Mouse (Mus musculus) limb, embryonic 10.5 days (tissue): ENCODE results near the gene Slc12a8. TPM values are rescaled to one million over a fixed set of nuclear protein-coding genes. Genes with fewer than 3 reads are reported as not detected.

ENCODE experiments used
- DNase-seq: peaks from one replicate; pipeline ENCODE4 v3.0.0-alpha.2; 2017; ENCODE audit warnings: low spot score
- H3K27ac ChIP-seq: fragments of 300-500 bp; sonication (generic); 2 replicates; pipeline ENCODE4 v1.5.1; 2016; ENCODE audit warnings: mild to moderate bottlenecking
- H3K27me3 ChIP-seq: fragments of 300-500 bp; sonication (generic); 2 replicates; pipeline ENCODE4 v1.6.1; 2016; ENCODE audit warnings: low read depth, mild to moderate bottlenecking; ENCODE audit not compliant: poor library complexity, severe bottlenecking
- H3K36me3 ChIP-seq: fragments of 300-500 bp; sonication (generic); 2 replicates; pipeline ENCODE4 v1.6.1; 2016; ENCODE audit warnings: mild to moderate bottlenecking, moderate library complexity
- H3K4me1 ChIP-seq: fragments of 300-500 bp; sonication (generic); 2 replicates; pipeline ENCODE4 v1.6.1; 2016
- H3K4me3 ChIP-seq: fragments of 300-500 bp; sonication (generic); 2 replicates; pipeline ENCODE4 v1.5.1; 2016; ENCODE audit warnings: mild to moderate bottlenecking, moderate library complexity
- H3K9me3 ChIP-seq: fragments of 300-500 bp; sonication (generic); replicated peaks from 2 replicates; pipeline ENCODE4 v1.6.1; 2016; ENCODE audit warnings: mild to moderate bottlenecking
- WGBS: fragments of 180-500 bp; shearing (Covaris S2); methylation state at CpG from one replicate; pipeline ENCODE4 v1.1.7; 2016; 5-methylcytosine and 5-hydroxymethylcytosine counted together
- polyA plus RNA-seq: library from polyadenylated mRNA; unstranded; fragments of >200 nt; fragmentation: Nextera tagmentation; extraction: Ambion mirVana; gene quantifications from 2 replicates; pipeline ENCODE4 v1.2.1, GENCODE M21; 2016

Gene Slc12a8
- polyA plus RNA-seq, 1 experiment from 2014 or later = 0.60 TPM

DNA sequence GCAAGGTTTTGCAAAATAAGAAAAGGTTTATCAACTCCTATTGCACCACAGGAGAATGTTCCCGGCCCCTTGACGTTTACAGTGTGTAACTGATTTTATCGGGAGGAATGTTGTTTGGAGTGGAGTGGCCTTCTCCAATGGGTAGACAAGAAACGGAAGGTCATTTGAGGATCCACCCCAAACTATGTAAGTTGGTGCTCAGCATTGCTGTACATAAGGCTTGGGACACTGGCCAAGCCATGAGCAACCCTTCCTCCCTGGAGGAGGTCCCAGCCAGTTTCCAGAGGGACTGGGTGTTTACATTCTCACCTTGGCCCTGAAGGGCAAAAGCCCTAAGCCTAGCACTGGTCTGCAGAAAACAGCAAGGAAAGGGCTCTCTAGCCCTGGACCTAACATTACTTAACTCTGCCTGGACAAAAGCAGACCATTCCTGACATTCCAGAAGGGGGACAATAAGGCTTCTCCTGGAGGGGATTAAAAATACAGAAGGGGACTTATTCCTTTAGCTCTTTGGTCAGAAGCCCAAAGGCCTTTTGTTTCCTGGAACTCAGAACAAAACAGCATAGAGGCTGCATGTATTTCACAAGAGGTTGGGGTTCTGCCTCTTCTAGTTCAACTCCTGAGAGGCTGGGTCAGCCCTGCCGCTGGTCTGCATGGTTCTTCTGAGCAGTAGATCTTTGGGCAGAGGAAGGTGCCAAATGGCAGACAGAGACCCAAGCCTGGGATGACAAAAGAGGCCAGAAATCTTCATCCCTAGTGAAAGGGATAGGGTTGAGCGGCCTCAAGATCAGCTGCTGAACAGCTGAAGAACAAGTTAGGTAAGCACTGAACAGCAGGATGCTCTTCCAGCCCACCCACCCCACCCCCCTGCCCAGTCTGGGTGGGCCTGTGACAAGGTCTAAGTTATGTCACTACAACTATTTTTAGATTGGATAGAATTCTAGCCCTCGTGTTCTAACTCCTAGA lies 159.5 kb downstream of the Slc12a8 start:
- no peaks in the 10 kb centered on the region for H3K36me3 ChIP-seq
- no peak overlapping the region for H3K4me3 ChIP-seq
- H3K9me3 ChIP-seq = no peaks in the 10 kb centered on the region
- peaks cover 5% of the 10 kb centered on the region for H3K4me1 ChIP-seq
- WGBS = 81% methylated on average over 7 of the region's 7 CpGs
- no peak overlapping the region for H3K27ac ChIP-seq
- DNase-seq = no peak
- no peaks in the 10 kb centered on the region for H3K27me3 ChIP-seq

DNA sequence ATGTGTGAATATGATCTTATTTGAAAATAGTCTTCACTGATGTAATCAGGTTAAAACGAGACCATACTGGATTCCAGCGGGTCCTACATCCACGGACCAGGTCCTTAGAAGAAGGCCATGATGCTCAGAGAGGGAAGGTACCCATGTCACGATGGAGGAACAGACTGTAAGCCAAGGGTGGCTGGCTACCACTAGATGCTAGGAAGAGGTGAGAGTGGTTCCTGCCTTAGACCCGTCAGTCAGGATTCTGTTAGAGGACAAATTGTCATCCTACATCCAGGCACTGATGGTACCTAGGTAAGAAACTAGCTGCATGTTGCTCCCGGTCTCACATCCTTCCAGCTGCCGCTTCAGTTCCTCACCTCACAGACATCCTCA lies 160.2 kb downstream of the Slc12a8 start:
- 93% methylated on average over 7 of the region's 7 CpGs for WGBS
- Histone ChIP-seq H3K27ac (no peak overlapping the region), H3K4me1 (peaks cover 5% of the 10 kb centered on the region), H3K36me3 (no peaks in the 10 kb centered on the region), H3K4me3 (no peak overlapping the region), H3K27me3 (no peaks in the 10 kb centered on the region), H3K9me3 (no peaks in the 10 kb centered on the region)
- DNase-seq = no peak

DNA sequence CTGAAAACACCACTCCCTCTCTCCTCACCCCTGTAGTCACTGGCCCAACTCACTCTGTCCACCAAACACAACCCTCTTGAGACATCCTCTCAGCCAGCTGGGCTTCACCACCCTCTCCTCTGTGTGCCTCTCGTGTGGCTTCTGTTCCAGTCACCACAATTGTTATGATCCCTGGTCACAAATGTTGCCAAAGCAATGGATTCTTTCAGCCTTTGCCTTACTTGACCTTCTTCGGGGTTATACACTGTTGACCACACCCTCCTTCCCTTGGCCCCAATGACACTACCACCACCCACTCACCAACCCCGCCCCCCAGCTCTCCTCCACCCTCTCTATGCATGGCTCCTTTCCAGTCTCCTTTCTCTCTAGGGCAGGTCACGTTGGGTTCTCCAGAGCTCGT lies 160.8 kb downstream of the Slc12a8 start:
- WGBS = 86% methylated on average over 5 of the region's 5 CpGs
- Histone ChIP-seq H3K36me3 (no peaks in the 10 kb centered on the region), H3K4me1 (peaks cover 5% of the 10 kb centered on the region), H3K4me3 (no peak overlapping the region), H3K27ac (no peak overlapping the region), H3K9me3 (no peaks in the 10 kb centered on the region), H3K27me3 (0 out of 2 replicates have a peak, but pooled peaks cover 2% of the 10 kb centered on the region)
- no peak for DNase-seq

DNA sequence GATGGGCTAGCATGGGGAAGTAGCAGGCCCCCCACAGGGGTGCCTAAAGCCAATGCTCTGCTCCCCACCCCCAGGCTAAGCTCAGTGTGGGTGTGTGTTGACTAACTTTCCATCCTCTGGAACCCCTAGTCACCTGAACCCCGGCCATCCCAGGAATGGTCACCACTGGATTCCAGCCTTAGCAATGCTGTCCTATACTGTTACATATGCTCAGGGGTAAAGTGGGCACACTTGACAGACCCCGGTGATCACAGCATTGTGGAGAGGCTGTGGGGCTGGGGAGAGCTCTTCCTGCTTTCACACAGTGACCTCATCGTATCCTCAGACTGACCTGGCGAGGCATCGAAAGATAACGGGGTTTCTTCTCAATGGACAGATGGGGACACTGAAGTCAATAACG lies 163.1 kb downstream of the Slc12a8 start:
- peaks cover 15% of the 10 kb centered on the region for H3K4me1 ChIP-seq
- no peaks in the 10 kb centered on the region for H3K9me3 ChIP-seq
- no peak overlapping the region for H3K27ac ChIP-seq
- no peak overlapping the region for H3K4me3 ChIP-seq
- 0 out of 2 replicates have a peak, but pooled peaks cover 7% of the 10 kb centered on the region for H3K27me3 ChIP-seq
- whole genome bisulfite sequencing = 96% methylated on average over 7 of the region's 7 CpGs
- H3K36me3 ChIP-seq = no peaks in the 10 kb centered on the region
- no peak for DNase-seq

DNA sequence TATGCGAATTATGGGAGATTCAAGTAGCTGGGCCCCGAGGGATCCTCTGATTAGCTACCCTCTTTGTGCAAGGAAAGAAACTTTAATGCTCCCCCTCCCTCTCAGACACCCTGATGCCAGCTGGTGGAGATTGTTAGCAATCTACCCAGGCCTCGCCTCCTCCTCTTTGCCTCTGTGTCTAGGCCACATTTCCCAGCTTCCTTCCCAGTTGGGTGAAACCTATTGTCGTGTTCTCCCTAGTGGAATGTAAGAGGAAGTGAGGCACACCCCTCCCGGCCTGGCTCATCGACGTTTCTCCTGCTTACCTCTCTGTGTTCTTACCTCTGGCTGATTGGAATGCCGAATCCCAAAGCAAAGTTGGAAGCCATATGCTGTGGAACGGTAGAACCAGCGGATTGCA lies 163.7 kb downstream of the Slc12a8 start:
- no peaks in the 10 kb centered on the region for H3K9me3 ChIP-seq
- no peak for DNase-seq
- H3K27me3 ChIP-seq = 0 out of 2 replicates have a peak, but pooled peaks cover 7% of the 10 kb centered on the region
- peaks cover 21% of the 10 kb centered on the region for H3K4me1 ChIP-seq
- no peak overlapping the region for H3K27ac ChIP-seq
- no peaks in the 10 kb centered on the region for H3K36me3 ChIP-seq
- 75% methylated on average over 10 of the region's 10 CpGs for WGBS
- H3K4me3 ChIP-seq = no peak overlapping the region

DNA sequence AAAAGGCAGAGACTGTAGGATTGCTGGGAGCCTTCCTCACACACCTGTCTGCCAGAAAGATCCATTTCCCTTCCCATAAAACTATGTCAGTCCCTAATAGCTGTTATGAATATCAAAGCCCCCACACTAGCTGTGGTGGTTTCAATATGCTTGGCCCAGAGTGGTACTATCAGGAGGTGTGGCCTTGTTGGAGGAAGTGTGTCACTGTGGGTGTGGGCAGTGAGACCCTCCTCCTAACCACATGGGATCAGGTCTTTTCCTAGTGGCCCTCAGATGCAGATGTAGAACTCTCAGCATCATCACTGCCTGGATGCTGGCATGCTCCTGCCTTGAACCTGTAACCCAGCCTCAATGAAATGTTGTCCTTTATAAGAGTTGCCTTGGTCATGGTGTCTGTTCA lies 164.5 kb downstream of the Slc12a8 start:
- no peak for DNase-seq
- Histone ChIP-seq H3K4me1 (peaks cover 29% of the 10 kb centered on the region), H3K9me3 (no peaks in the 10 kb centered on the region), H3K27ac (no peak overlapping the region), H3K27me3 (0 out of 2 replicates have a peak, but pooled peaks cover 11% of the 10 kb centered on the region), H3K4me3 (no peak overlapping the region), H3K36me3 (no peaks in the 10 kb centered on the region)

DNA sequence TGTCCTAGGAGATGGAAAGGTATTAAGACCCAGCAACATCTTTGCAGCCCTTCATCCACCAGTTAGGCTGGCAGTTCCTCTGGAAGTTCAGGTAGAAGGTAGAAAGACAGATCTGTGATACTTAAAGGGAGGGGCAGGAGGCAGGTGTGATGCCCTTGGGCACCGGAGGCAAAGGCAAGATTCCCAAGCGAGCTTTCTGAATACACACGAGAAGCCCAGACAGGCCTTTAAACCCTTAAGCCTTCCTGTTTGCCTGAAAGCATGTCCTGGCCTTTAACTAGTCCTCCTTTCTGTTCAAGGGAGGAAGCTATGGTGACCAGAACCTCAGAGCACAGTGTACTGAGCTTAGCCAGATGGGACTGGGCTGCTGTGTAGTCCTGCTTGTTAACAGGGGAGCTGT lies 165.5 kb downstream of the Slc12a8 start:
- Histone ChIP-seq H3K4me1 (peaks cover 39% of the 10 kb centered on the region), H3K9me3 (no peaks in the 10 kb centered on the region), H3K27ac (no peak overlapping the region), H3K27me3 (0 out of 2 replicates have a peak, but pooled peaks cover 11% of the 10 kb centered on the region), H3K4me3 (no peak overlapping the region), H3K36me3 (no peaks in the 10 kb centered on the region)
- no peak for DNase-seq
- 86% methylated on average over 3 of the region's 3 CpGs for WGBS

DNA sequence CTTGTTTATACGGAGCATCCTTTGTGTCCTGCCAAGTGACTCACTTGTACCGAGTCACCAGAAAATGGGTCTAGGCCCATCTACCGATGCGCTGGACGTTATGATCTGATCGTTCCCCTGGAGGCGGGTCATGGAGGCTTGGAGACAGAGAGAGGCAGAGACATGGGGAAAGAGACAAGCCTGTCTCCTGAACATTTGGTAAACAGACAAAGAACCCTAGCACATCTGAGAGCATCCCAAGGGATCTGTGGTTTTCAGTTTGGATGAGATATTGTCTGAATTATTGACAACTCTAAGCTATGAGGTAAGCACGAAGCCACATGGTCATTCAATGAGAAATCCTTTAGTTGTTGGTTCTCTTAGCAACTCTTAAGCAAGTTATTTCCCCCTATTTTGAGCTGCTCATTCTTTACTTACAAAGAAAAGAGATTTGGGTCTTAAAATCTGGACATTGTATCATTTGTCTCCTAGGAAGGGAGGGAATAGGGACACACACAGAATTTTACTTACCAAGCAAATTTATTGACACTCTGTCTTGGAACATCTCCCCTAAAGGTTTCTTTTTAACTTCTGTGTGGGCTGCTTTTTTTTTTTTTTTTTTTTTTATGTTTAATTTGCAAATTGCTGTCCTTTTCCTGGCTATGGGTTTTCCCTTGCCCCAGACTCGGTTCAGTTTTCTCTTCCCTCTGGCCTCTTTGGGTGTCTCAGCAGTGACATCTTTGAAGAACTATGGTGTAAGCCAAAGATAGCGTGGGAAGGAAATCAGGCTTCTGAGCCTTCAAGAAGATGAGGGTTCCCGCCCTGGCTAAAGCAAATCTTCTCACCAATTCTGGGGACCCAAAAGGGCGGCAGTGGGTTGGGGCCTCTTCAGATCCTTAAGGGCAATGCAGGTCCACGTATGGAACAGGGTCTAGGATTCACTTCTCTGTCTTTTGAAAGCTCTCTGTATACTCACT lies 166.4 kb downstream of the Slc12a8 start:
- no peak for DNase-seq

DNA sequence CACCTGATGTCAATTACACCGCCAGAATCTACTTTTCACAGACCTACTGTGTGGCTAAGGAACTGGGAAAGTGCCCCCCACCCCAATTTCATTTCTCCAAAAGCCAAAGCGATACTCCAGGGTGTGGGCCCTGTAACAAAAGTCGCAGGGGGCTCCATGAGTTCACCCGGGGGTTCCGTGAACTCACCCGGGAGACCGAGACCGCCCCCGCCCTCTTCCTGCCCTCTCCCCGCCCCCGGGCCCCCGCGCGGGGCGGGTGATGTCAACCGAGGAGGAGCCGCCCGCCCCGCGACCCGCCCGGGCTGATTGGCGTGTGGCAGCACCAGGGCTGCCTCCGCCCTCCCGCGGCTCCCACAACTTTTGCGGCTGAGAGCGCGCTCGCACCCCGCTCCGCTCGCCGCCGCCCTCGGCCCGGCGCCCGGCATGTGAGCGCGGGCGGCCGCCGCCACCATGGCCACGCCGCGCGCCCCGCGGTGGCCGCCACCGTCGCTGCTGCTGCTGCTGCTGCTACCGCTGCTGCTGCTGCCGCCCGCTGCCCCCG lies 167.1 kb downstream of the Slc12a8 start, which contains the start of gene Heg1:
Heg1 (plus strand) TSS at position 209 of the 541 bp plus-strand sequence.
- WGBS = under 1% methylated on average over 57 of the region's 57 CpGs
- Histone ChIP-seq H3K27me3 (0 out of 2 replicates have a peak, but pooled peaks cover 11% of the 10 kb centered on the region), H3K4me3 (peak within 1 kb of the TSS; percentile 91), H3K9me3 (no peaks in the 10 kb centered on the region), H3K4me1 (peaks cover 48% of the 10 kb centered on the region), H3K36me3 (0 out of 2 replicates have a peak, but pooled peaks cover 3% of the 10 kb centered on the region), H3K27ac (peak within 1 kb of the TSS; percentile 95)
- DNase-seq = peak; percentile 79

More for the DNA sequence above, 166.4 kb downstream of the Slc12a8 start:
- Histone ChIP-seq H3K27me3 (0 out of 2 replicates have a peak, but pooled peaks cover 11% of the 10 kb centered on the region), H3K27ac (peak overlapping the region; percentile 95; the same call in 1 of the 2 replicates), H3K4me1 (peaks cover 47% of the 10 kb centered on the region), H3K4me3 (peak overlapping the region; percentile 91), H3K9me3 (no peaks in the 10 kb centered on the region), H3K36me3 (0 out of 2 replicates have a peak, but pooled peaks cover under 1% of the 10 kb centered on the region)
- 67% methylated on average over 13 of the region's 13 CpGs for WGBS

DNA sequence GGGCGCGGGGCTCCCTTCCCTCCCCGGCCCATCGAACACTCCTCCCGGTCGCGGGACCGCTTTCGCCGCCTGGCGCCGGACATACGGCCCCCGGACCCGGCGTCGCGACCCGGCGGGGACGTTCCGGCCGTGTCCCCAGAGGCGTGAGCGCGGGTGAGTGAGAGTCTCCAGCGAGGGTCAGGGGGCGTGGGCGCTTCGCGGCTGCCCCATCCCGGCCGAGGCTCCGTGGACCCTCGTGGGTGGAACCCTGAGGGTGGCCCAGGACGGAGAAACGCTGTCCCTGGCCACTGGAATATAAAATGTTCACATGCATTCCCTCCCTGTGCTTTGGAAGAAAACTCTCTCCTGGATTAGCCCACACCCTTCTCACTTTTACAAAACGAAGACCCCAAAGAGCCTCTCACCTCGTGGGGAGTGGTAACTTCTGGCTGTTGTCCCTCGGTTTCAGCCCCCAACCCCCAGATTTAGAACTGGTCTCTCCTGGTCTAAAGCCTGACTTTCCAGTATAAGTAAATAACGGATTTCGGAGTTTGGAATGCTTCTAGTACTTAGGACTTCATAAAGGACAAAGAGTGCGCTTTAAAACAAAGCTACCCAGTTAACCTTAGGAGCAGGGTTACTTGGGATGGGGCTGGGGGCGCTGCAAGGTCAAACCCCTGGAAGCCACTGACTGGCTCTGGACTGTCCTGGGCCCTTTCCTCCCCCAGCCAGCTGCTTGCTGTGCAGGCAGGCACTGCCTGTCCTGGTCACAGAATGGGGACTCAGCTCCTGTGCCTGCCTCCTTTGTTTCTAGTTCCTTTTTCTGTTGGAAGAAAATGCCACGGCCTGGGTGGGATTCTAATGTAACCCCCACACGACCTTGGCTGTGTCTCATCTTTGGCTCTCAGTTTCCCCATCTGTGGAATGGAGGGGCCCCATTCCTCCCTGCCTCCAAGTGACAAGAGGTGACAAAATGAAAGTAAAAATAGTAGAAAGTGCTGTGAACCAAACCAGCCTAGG lies 167.9 kb downstream of the Slc12a8 start:
- peak overlapping the region; percentile 91 for H3K4me3 ChIP-seq

DNA sequence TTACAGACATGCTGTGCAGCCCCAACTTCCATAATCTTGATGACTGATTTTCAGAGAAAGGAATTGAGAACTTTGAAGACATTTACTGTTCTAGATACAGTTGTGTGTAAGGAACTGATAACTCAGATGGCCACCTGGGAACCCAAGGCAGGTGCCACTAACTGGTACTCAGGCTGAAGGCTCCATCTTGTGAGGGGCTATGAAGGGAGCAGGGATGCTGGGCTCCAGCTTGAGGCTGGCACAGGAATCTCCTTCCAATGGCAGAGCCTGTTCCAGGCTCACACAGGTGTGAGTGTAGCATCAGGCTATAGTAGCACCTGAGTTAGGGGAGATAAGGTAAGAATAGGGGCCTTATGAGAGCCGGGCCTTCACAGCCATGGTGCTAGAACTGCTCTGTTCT lies 168.9 kb downstream of the Slc12a8 start:
- 78% methylated on average over 1 of the region's 1 CpGs for WGBS
- Histone ChIP-seq H3K4me1 (peaks cover 54% of the 10 kb centered on the region), H3K27me3 (0 out of 2 replicates have a peak, but pooled peaks cover 11% of the 10 kb centered on the region), H3K36me3 (0 out of 2 replicates have a peak, but pooled peaks cover 3% of the 10 kb centered on the region), H3K4me3 (peak overlapping the region; percentile 91; the same call in 1 of the 2 replicates), H3K9me3 (no peaks in the 10 kb centered on the region), H3K27ac (no peak overlapping the region)
- no peak for DNase-seq

More for the DNA sequence above, 167.9 kb downstream of the Slc12a8 start:
- peaks cover 48% of the 10 kb centered on the region for H3K4me1 ChIP-seq
- peak; percentile 50 for DNase-seq
- WGBS = 2% methylated on average over 46 of the region's 46 CpGs
- H3K36me3 ChIP-seq = 0 out of 2 replicates have a peak, but pooled peaks cover 3% of the 10 kb centered on the region
- H3K27me3 ChIP-seq = 0 out of 2 replicates have a peak, but pooled peaks cover 11% of the 10 kb centered on the region
- H3K9me3 ChIP-seq = no peaks in the 10 kb centered on the region
- H3K27ac ChIP-seq = peak overlapping the region; percentile 95
